Mouse (Mus musculus) liver, postnatal 0 days (tissue): ENCODE measurements at regions not wholly inside any gene's neighbourhood (a gene's known extent, or its start where the extent isn't known, plus 50 kb on each side); places are given as distances from the start of the nearest gene placed in this dataset.
A peak's percentile ranks its signal among the peaks of the same experiment; 100 is the strongest.

Experiments
- ATAC-seq: fragments of 200-750 bp; cut with Nextera tagmentation; 2 replicates; pipeline ENCODE4 v1.8.0; 2017; ENCODE audit warnings: mild to moderate bottlenecking, moderate library complexity
- DNase-seq: peaks from one replicate; pipeline ENCODE4 v3.0.0-alpha.2; 2016
- H3K27ac ChIP-seq: fragments of 300-500 bp; sonication (generic); 2 replicates; pipeline ENCODE4 v1.5.1; 2014; ENCODE audit warnings: antibody characterized with exemption, moderate library complexity, mild to moderate bottlenecking, low read depth
- H3K27me3 ChIP-seq: fragments of 300-500 bp; sonication (generic); 2 replicates; pipeline ENCODE4 v1.6.1; 2014; ENCODE audit warnings: low read length, control low read depth, mixed read lengths; ENCODE audit not compliant: insufficient read depth
- H3K36me3 ChIP-seq: fragments of 300-500 bp; sonication (generic); replicated peaks from 2 replicates; pipeline ENCODE4 v1.6.1; 2014; ENCODE audit warnings: mild to moderate bottlenecking, control low read depth, low read length, moderate library complexity, mixed read lengths; ENCODE audit not compliant: insufficient read depth
- H3K4me1 ChIP-seq: fragments of 300-500 bp; sonication (generic); 2 replicates; pipeline ENCODE4 v1.6.1; 2014; ENCODE audit warnings: antibody characterized with exemption, mild to moderate bottlenecking, control low read depth; ENCODE audit not compliant: insufficient read depth
- H3K4me2 ChIP-seq: fragments of 300-500 bp; sonication (generic); 2 replicates; pipeline ENCODE4 v1.6.1; 2014; ENCODE audit warnings: low read depth, mild to moderate bottlenecking, low read length, moderate library complexity, mixed read lengths
- H3K4me3 ChIP-seq: fragments of 300-500 bp; sonication (generic); 2 replicates; pipeline ENCODE4 v1.5.1; 2014; ENCODE audit warnings: low read depth, low read length
- H3K9ac ChIP-seq: fragments of 300-500 bp; sonication (generic); replicated peaks from 2 replicates; pipeline ENCODE4 v1.6.1; 2014; ENCODE audit warnings: mild to moderate bottlenecking, moderate library complexity
- H3K9me3 ChIP-seq: fragments of 300-500 bp; sonication (generic); 2 replicates; pipeline ENCODE4 v1.6.1; 2016; ENCODE audit warnings: mild to moderate bottlenecking, control low read depth, low read length, mixed read lengths
- CTCF ChIP-seq: sonication (generic); IDR thresholded peaks from 2 replicates; pipeline ENCODE4 v1.5.1; 2016; ENCODE audit warnings: antibody characterized with exemption, low read depth
- EP300 ChIP-seq: IDR thresholded peaks from 2 replicates; pipeline ENCODE4 v1.6.1; 2016; ENCODE audit warnings: antibody characterized with exemption, low read depth, mild to moderate bottlenecking
- WGBS: fragments of 180-500 bp; shearing (Covaris S2); extraction: QIAGEN DNeasy Blood & Tissue Kit; methylation state at CpG from one replicate; pipeline ENCODE4 v1.1.7; 2014; ENCODE audit not compliant: insufficient replicate concordance; 5-methylcytosine and 5-hydroxymethylcytosine counted together

GRCm38 (mm10) chr7:34534241-34534640 lies 122.3 kb downstream of the Kctd15 start:
- Histone ChIP-seq H3K4me2 (no peak overlapping the region), H3K27ac (no peak overlapping the region), H3K4me3 (no peak overlapping the region), H3K9me3 (no peaks in the 10 kb centered on the region), H3K27me3 (no peaks in the 10 kb centered on the region), H3K4me1 (no peaks in the 10 kb centered on the region), H3K36me3 (no peaks in the 10 kb centered on the region), H3K9ac (no peak overlapping the region)
- TF ChIP-seq EP300 (no peak), CTCF (no peak)
- ATAC-seq: no peak
- 55% methylated on average over 5 of the region's 5 CpGs for WGBS
- no peak for DNase-seq

- DNase-seq (no peak), ATAC-seq (no peak)
- H3K36me3 ChIP-seq: no peaks in the 10 kb centered on the region
- no peak overlapping the region for H3K9ac ChIP-seq
- H3K4me3 ChIP-seq: no peak overlapping the region
- no peaks in the 10 kb centered on the region for H3K27me3 ChIP-seq
- TF ChIP-seq EP300 (no peak), CTCF (no peak)
- H3K4me1 ChIP-seq: no peaks in the 10 kb centered on the region
- WGBS: 70% methylated on average over 3 of the region's 3 CpGs
- no peak overlapping the region for H3K27ac ChIP-seq
- no peaks in the 10 kb centered on the region for H3K9me3 ChIP-seq
- H3K4me2 ChIP-seq: no peak overlapping the region
Observed at GRCm38 (mm10) chr7:34531639-34532038, 124.9 kb downstream of the Kctd15 start.

GRCm38 (mm10) chr7:34507858-34508257 lies 114.7 kb upstream of the Lsm14a start:
- no peaks in the 10 kb centered on the region for H3K27me3 ChIP-seq
- H3K4me3 ChIP-seq: no peak overlapping the region
- DNase-seq (no peak), ATAC-seq (no peak)
- H3K36me3 ChIP-seq: no peaks in the 10 kb centered on the region
- no peaks in the 10 kb centered on the region for H3K9me3 ChIP-seq
- H3K9ac ChIP-seq: no peak overlapping the region
- H3K4me1 ChIP-seq: no peaks in the 10 kb centered on the region
- H3K4me2 ChIP-seq: no peak overlapping the region
- no peak for TF ChIP-seq CTCF
- TF ChIP-seq EP300: no peak
- 58% methylated on average over 2 of the region's 2 CpGs for WGBS
- no peak overlapping the region for H3K27ac ChIP-seq

- no peak for DNase-seq
- H3K27ac ChIP-seq: no peak overlapping the region
- no peaks in the 10 kb centered on the region for H3K4me1 ChIP-seq
- no peaks in the 10 kb centered on the region for H3K36me3 ChIP-seq
- no peak overlapping the region for H3K4me3 ChIP-seq
- no peak overlapping the region for H3K9ac ChIP-seq
- H3K9me3 ChIP-seq: no peaks in the 10 kb centered on the region
- H3K27me3 ChIP-seq: no peaks in the 10 kb centered on the region
- no peak overlapping the region for H3K4me2 ChIP-seq
- WGBS: 65% methylated on average over 4 of the region's 4 CpGs
- TF ChIP-seq EP300 (no peak), CTCF (no peak)
- no peak for ATAC-seq
Observed at GRCm38 (mm10) chr7:34506816-34507215, 113.7 kb upstream of the Lsm14a start.

- H3K9ac ChIP-seq: no peak overlapping the region
- H3K4me3 ChIP-seq: no peak overlapping the region
- no peaks in the 10 kb centered on the region for H3K36me3 ChIP-seq
- H3K27me3 ChIP-seq: no peaks in the 10 kb centered on the region
- ATAC-seq (no peak), DNase-seq (no peak)
- no peak overlapping the region for H3K4me2 ChIP-seq
- no peak overlapping the region for H3K27ac ChIP-seq
- TF ChIP-seq EP300 (no peak), CTCF (no peak)
- 63% methylated on average over 10 of the region's 10 CpGs for WGBS
- no peaks in the 10 kb centered on the region for H3K4me1 ChIP-seq
- peaks cover 6% of the 10 kb centered on the region; the same call in 1 of the 2 replicates for H3K9me3 ChIP-seq
Observed at GRCm38 (mm10) chr7:34493892-34494291, 100.8 kb upstream of the Lsm14a start.

GRCm38 (mm10) chr7:34484908-34485598 lies 91.9 kb upstream of the Lsm14a start:
- no peak overlapping the region for H3K4me2 ChIP-seq
- 65% methylated on average over 18 of the region's 18 CpGs for WGBS
- H3K27ac ChIP-seq: no peak overlapping the region
- no peak for DNase-seq
- no peaks in the 10 kb centered on the region for H3K27me3 ChIP-seq
- no peak for TF ChIP-seq EP300
- peak; percentile 37 for TF ChIP-seq CTCF
- no peak overlapping the region for H3K4me3 ChIP-seq
- no peak overlapping the region for H3K9ac ChIP-seq
- no peaks in the 10 kb centered on the region for H3K9me3 ChIP-seq
- ATAC-seq: 0 out of 2 replicates have a peak, but pooled peaks have one; percentile 17
- no peaks in the 10 kb centered on the region for H3K36me3 ChIP-seq
- H3K4me1 ChIP-seq: no peaks in the 10 kb centered on the region
